ENCODE assay signal across 8 mouse cellular contexts in the genomic region with DNA sequence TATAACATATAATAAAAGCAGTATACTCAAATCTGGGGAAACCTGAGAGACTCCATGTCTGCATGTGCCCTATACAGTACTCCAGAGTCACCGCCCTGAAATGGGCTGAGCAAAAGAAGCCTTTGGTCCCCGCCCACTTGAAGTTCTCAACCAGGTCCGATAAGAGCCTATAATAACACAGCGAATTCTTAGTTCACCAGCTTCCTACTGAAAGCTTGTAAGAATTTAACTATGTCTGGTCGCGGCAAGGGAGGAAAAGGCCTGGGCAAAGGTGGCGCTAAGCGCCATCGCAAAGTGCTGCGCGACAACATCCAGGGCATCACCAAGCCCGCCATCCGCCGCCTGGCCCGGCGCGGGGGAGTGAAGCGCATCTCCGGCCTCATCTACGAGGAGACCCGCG. TPM values are rescaled to one million over a fixed set of nuclear protein-coding genes. Genes with fewer than 3 reads are reported as not detected.
DNase-seq lines count a peak whose midpoint lies in the region; ATAC-seq lines count a peak whose summit lies in the region.

A gene (plus strand): TSS at position 224 of the 400 bp plus-strand sequence.

- H3K9ac ChIP-seq in embryonic facial prominence, embryonic 11.5 days (replicated peaks; ENCODE audit: low read length): peak within 1 kb of the TSS; percentile 77
- peak within 1 kb of the TSS; percentile 71 for H3K9ac ChIP-seq in midbrain, embryonic 11.5 days (ENCODE audit: low read length)

- peak; percentile 77 for ATAC-seq in embryonic facial prominence, embryonic 11.5 days (replicated peaks; ENCODE audit: insufficient number of reproducible peaks, low FRiP score, low TSS enrichment, low read depth)
- peak; percentile 69 for ATAC-seq in midbrain, embryonic 11.5 days (ENCODE audit: low FRiP score)

- H3K27ac ChIP-seq in embryonic facial prominence, embryonic 11.5 days (replicated peaks; ENCODE audit: low read depth, low read length): peak within 1 kb of the TSS; percentile 91
- peak within 1 kb of the TSS; percentile 70 for H3K27ac ChIP-seq in midbrain, embryonic 11.5 days (ENCODE audit: low read depth, low read length)

- no peaks in the 10 kb centered on the region for H3K27me3 ChIP-seq in embryonic facial prominence, embryonic 11.5 days (ENCODE audit: control insufficient read depth, insufficient read depth, low read length)
- H3K27me3 ChIP-seq in midbrain, embryonic 11.5 days (ENCODE audit: control insufficient read depth, insufficient read depth, low read length): no peaks in the 10 kb centered on the region

- peak within 1 kb of the TSS; percentile 35 for H3K4me3 ChIP-seq in embryonic facial prominence, embryonic 11.5 days (ENCODE audit: low read depth, low read length)
- peak within 1 kb of the TSS; percentile 19 for H3K4me3 ChIP-seq in midbrain, embryonic 11.5 days (ENCODE audit: low read depth, low read length)

- intact Hi-C loops in left cerebral cortex, postnatal 4 days (cut with DNase I): loop anchor here (10.0 kb wide), 1 partner anchor 192 kb away; a partner anchor contains a TSS

- H3K9me3 ChIP-seq in embryonic facial prominence, embryonic 11.5 days (replicated peaks; ENCODE audit: control insufficient read depth, low read length): no peaks in the 10 kb centered on the region
- no peaks in the 10 kb centered on the region for H3K9me3 ChIP-seq in midbrain, embryonic 11.5 days (ENCODE audit: control insufficient read depth, low read length)

- H3K4me1 ChIP-seq in embryonic facial prominence, embryonic 11.5 days (ENCODE audit: control insufficient read depth, insufficient read depth, low read length): no peaks in the 10 kb centered on the region
- H3K4me1 ChIP-seq in midbrain, embryonic 11.5 days (ENCODE audit: control insufficient read depth, insufficient read depth, low read length): peaks cover 20% of the 10 kb centered on the region

- H3K36me3 ChIP-seq in embryonic facial prominence, embryonic 11.5 days (replicated peaks; ENCODE audit: control insufficient read depth, insufficient read depth, low read depth, low read length): no peaks in the 10 kb centered on the region
- no peaks in the 10 kb centered on the region for H3K36me3 ChIP-seq in midbrain, embryonic 11.5 days (ENCODE audit: control insufficient read depth, insufficient read depth, low read length)

- peak; percentile 96 for DNase-seq in 3T3-L1 (ENCODE audit: low read depth, low spot score)
- peak; percentile 91 for DNase-seq in adrenal gland, postnatal 14 days
- peak; percentile 99 for DNase-seq in embryonic facial prominence, embryonic 11.5 days (ENCODE audit: low spot score)
- DNase-seq in heart, adult 11 months: peak; percentile 98
- peak; percentile 89 for DNase-seq in kidney, adult 11 months
- DNase-seq in left cerebral cortex, postnatal 4 days: peak; percentile 84
- peak; percentile 99 for DNase-seq in midbrain, embryonic 11.5 days (ENCODE audit: low spot score, missing footprints)
- peak; percentile 94 for DNase-seq in spleen, adult 12 weeks (ENCODE audit: low spot score)

- peak within 1 kb of the TSS; percentile 74 for H3K4me2 ChIP-seq in embryonic facial prominence, embryonic 11.5 days (ENCODE audit: low read depth, low read length)
- peak within 1 kb of the TSS; percentile 45 for H3K4me2 ChIP-seq in midbrain, embryonic 11.5 days

- WGBS in embryonic facial prominence, embryonic 11.5 days: under 1% methylated on average over 12 of the region's 22 CpGs
- WGBS in midbrain, embryonic 11.5 days: under 1% methylated on average over 11 of the region's 22 CpGs

RNA-seq across cellular contexts. Expression of the gene that starts here (rescaled TPM):
- total RNA-seq in adrenal gland, postnatal 14 days (2021): 217 and 308 TPM in 2 replicates
- polyA plus RNA-seq in embryonic facial prominence, embryonic 11.5 days (2014; fragmentation: Nextera tagmentation; extraction: Ambion mirVana): 7.4 and 10.1 TPM in 2 replicates
- 100 to 1,000 TPM; 139 to 151 TPM for total RNA-seq in left cerebral cortex, postnatal 4 days (2021)
- 3.9 and 5.5 TPM in 2 replicates for polyA plus RNA-seq in midbrain, embryonic 11.5 days (2014; fragmentation: Nextera tagmentation; extraction: Ambion mirVana)

Comparison
In these comparisons a context has a peak if more than half of its experiments do, and no peak if none do; other contexts are left out.
1. Peak in every context shown above with its lines: DNase-seq, ATAC-seq, H3K4me3 ChIP-seq and H3K27ac ChIP-seq.